Mouse (Mus musculus) thymus, adult 2 months (tissue): Measurements from ENCODE around the gene Ttc39b.
"Not testable (repeated sequence)": the region's sequence is repeated elsewhere in the genome, so short reads cannot be mapped to it uniquely, and the experiment has no call there.

Experiments
- CTCF ChIP-seq: fragments of 200-500 bp; IDR thresholded peaks from 2 replicates; pipeline ENCODE4 v1.5.1; 2012; ENCODE audit warnings: mild to moderate bottlenecking, control low read depth, low read length, moderate library complexity, borderline replicate concordance; ENCODE audit not compliant: control insufficient read depth, poor library complexity, insufficient read depth; ENCODE audit errors: extremely low read depth
- POLR2A ChIP-seq: fragments of 200-500 bp; IDR thresholded peaks from 2 replicates; pipeline ENCODE4 v1.6.1; 2012; ENCODE audit warnings: mild to moderate bottlenecking, low read length, control low read depth, moderate library complexity; ENCODE audit not compliant: control insufficient read depth, poor library complexity, insufficient read depth; ENCODE audit errors: extremely low read depth

GRCm38 (mm10) chr4:83235304-83235703, 88.8 kb downstream of the Ttc39b start:
- not testable (repeated sequence) for TF ChIP-seq POLR2A, CTCF
